Mouse (Mus musculus) urinary bladder, adult 18-20 months (tissue): ENCODE results near the gene Prickle2.

Experiments used
- DNase-seq, 2 experiments: peaks; one replicate each; pipeline ENCODE4 v3.0.0; 2022; ENCODE audit warnings: low spot score in 2 of 2, mixed read lengths in 2 of 2

Gene Prickle2

GRCm38 (mm10) chr6:92381085-92381484 lies 324.9 kb downstream of the Prickle2 start:
- DNase-seq = no peak

- no peak for DNase-seq
These were observed 331.1 kb downstream of the Prickle2 start for GRCm38 (mm10) chr6:92374826-92375225.

- DNase-seq = no peak
These were observed 335.1 kb downstream of the Prickle2 start for GRCm38 (mm10) chr6:92370896-92371295.

GRCm38 (mm10) chr6:92347278-92348028 lies 358.5 kb downstream of the Prickle2 start:
- DNase-seq = no peak

GRCm38 (mm10) chr6:92346729-92347128 lies 359.2 kb downstream of the Prickle2 start:
- DNase-seq = no peak

- no peak for DNase-seq
These were observed 360.8 kb downstream of the Prickle2 start for GRCm38 (mm10) chr6:92345151-92345550.

- DNase-seq = no peak
These were observed 361.4 kb downstream of the Prickle2 start for GRCm38 (mm10) chr6:92344588-92344987.
